Mouse (Mus musculus): ENCODE measurements around the gene Pphln1. TPM values are rescaled to one million over a fixed set of nuclear protein-coding genes. Genes with fewer than 3 reads are reported as not detected.

The Pphln1 gene
- polyA plus RNA-seq, 1 experiment from 2014 or later, result 59.0 TPM

GRCm38 (mm10) chr15:93518941-93519835 is 121.0 kb downstream of the Pphln1 start:
- Histone ChIP-seq H3K9ac (replicated peaks; ENCODE audit: low read length) (peak overlapping the region; percentile 72), H3K27me3 (ENCODE audit: control insufficient read depth, insufficient read depth, low read length) (no peaks in the 10 kb centered on the region), H3K4me3 (ENCODE audit: low read depth, low read length) (peak overlapping the region; percentile 71), H3K4me2 (ENCODE audit: low read depth, low read length) (peak overlapping the region; percentile 98), H3K36me3 (replicated peaks; ENCODE audit: control insufficient read depth, insufficient read depth, low read depth, low read length) (no peaks in the 10 kb centered on the region), H3K9me3 (replicated peaks; ENCODE audit: control insufficient read depth, low read length) (no peaks in the 10 kb centered on the region), H3K27ac (replicated peaks; ENCODE audit: low read depth, low read length) (peak overlapping the region; percentile 65), H3K4me1 (ENCODE audit: control insufficient read depth, insufficient read depth, low read length) (no peaks in the 10 kb centered on the region)
- WGBS, result under 1% methylated on average over 76 of the region's 85 CpGs
- ATAC-seq (replicated peaks; ENCODE audit: insufficient number of reproducible peaks, low FRiP score, low TSS enrichment, low read depth) (peak; percentile 82), DNase-seq (ENCODE audit: low spot score) (peak; percentile 71)

DNA sequence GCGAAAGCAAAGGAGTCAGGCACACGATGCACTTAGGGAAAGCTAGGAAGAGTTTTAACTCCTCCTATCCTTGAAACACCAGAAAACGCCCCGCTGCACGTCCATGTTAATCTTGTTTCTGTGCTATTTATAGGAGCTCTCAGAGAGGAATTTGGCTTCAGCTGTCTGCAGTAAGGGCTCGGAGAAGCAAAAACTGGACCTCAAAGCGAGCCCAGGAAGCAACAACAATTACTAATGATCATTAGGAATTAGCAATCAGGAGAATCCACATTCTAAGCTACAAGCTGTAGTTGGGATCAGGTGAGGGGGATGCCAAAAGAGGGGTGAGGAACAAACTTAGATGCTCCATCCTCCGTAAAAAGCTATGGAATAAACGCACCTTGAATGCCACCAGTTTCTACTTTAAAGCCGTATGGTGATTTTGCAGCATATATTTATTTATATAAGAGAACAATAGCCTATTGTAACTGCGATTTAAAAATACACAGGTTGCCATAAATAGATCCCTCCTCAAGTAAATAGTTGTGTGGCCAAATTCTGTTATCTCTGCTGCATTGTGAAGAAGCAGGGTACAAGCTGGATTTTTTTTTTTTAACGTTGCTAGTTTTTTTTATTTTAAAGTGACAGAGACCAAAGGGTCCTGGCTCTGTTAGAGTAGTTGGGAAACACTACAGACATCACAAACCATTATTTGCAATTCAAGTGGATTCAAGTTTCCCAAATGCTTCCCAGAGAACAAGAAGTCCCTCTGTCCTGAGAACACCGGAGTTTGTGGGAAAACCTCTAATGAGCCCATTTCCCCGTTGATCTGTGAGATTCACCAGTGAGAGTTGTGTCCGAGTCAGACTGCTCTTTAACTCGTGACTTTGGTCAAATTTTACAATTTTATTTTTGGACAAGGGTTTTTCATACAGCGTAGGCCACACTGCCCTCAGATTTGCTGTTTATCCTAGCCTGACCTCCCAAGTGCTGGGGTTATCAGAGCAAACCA is 122.0 kb downstream of the Pphln1 start:
- H3K36me3 ChIP-seq (replicated peaks; ENCODE audit: control insufficient read depth, insufficient read depth, low read depth, low read length), result no peaks in the 10 kb centered on the region
- H3K4me2 ChIP-seq (ENCODE audit: low read depth, low read length), result peak overlapping the region; percentile 98
- no peaks in the 10 kb centered on the region for H3K27me3 ChIP-seq (ENCODE audit: control insufficient read depth, insufficient read depth, low read length)
- ATAC-seq (replicated peaks; ENCODE audit: insufficient number of reproducible peaks, low FRiP score, low TSS enrichment, low read depth) (no peak), DNase-seq (ENCODE audit: low spot score) (peak; percentile 62)
- no peaks in the 10 kb centered on the region for H3K9me3 ChIP-seq (replicated peaks; ENCODE audit: control insufficient read depth, low read length)
- peak overlapping the region; percentile 71 for H3K4me3 ChIP-seq (ENCODE audit: low read depth, low read length)
- peak overlapping the region; percentile 72 for H3K9ac ChIP-seq (replicated peaks; ENCODE audit: low read length)
- H3K4me1 ChIP-seq (ENCODE audit: control insufficient read depth, insufficient read depth, low read length), result no peaks in the 10 kb centered on the region
- H3K27ac ChIP-seq (replicated peaks; ENCODE audit: low read depth, low read length), result no peak overlapping the region
- WGBS, result 4% methylated on average over 17 of the region's 17 CpGs

- H3K27me3 ChIP-seq (ENCODE audit: control insufficient read depth, insufficient read depth, low read length), result no peaks in the 10 kb centered on the region
- H3K4me1 ChIP-seq (ENCODE audit: control insufficient read depth, insufficient read depth, low read length), result no peaks in the 10 kb centered on the region
- ATAC-seq (replicated peaks; ENCODE audit: insufficient number of reproducible peaks, low FRiP score, low TSS enrichment, low read depth), result no peak
- 32% methylated on average over 11 of the region's 11 CpGs for WGBS
- no peak overlapping the region for H3K9ac ChIP-seq (replicated peaks; ENCODE audit: low read length)
- no peak overlapping the region for H3K4me2 ChIP-seq (ENCODE audit: low read depth, low read length)
- no peaks in the 10 kb centered on the region for H3K9me3 ChIP-seq (replicated peaks; ENCODE audit: control insufficient read depth, low read length)
- no peak overlapping the region for H3K27ac ChIP-seq (replicated peaks; ENCODE audit: low read depth, low read length)
- DNase-seq (ENCODE audit: low spot score), result no peak
- H3K36me3 ChIP-seq (replicated peaks; ENCODE audit: control insufficient read depth, insufficient read depth, low read depth, low read length), result no peaks in the 10 kb centered on the region
- no peak overlapping the region for H3K4me3 ChIP-seq (ENCODE audit: low read depth, low read length)
These were observed 123.1 kb downstream of the Pphln1 start for GRCm38 (mm10) chr15:93521088-93521786.

DNA sequence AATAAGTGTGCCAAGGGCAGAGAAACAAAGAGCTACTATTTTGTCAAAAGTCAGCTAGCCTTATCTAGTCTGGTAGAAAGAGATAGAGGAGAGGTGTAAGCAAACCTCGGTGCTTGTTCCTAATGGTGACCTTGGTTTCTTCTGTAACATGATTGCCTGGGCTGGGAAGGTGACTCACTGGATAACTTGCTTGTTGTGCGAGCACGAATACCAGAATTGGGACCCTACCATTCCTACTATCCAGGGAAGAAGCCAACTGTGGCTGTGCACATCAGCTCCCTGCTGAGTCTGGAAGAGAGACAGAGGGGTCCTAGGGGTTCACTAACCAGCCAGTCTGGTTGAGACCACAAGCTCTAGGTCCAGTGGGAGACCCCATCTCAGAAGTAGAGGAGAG is 123.6 kb downstream of the Pphln1 start:
- Histone ChIP-seq H3K27ac (replicated peaks; ENCODE audit: low read depth, low read length) (no peak overlapping the region), H3K9me3 (replicated peaks; ENCODE audit: control insufficient read depth, low read length) (no peaks in the 10 kb centered on the region), H3K27me3 (ENCODE audit: control insufficient read depth, insufficient read depth, low read length) (no peaks in the 10 kb centered on the region), H3K9ac (replicated peaks; ENCODE audit: low read length) (no peak overlapping the region), H3K36me3 (replicated peaks; ENCODE audit: control insufficient read depth, insufficient read depth, low read depth, low read length) (no peaks in the 10 kb centered on the region), H3K4me3 (ENCODE audit: low read depth, low read length) (no peak overlapping the region), H3K4me2 (ENCODE audit: low read depth, low read length) (no peak overlapping the region), H3K4me1 (ENCODE audit: control insufficient read depth, insufficient read depth, low read length) (no peaks in the 10 kb centered on the region)
- no peak for ATAC-seq (replicated peaks; ENCODE audit: insufficient number of reproducible peaks, low FRiP score, low TSS enrichment, low read depth)
- DNase-seq (ENCODE audit: low spot score), result no peak
- 42% methylated on average over 3 of the region's 3 CpGs for WGBS

GRCm38 (mm10) chr15:93525305-93525917 is 127.3 kb downstream of the Pphln1 start:
- H3K9me3 ChIP-seq (replicated peaks; ENCODE audit: control insufficient read depth, low read length), result no peaks in the 10 kb centered on the region
- H3K9ac ChIP-seq (replicated peaks; ENCODE audit: low read length), result no peak overlapping the region
- H3K36me3 ChIP-seq (replicated peaks; ENCODE audit: control insufficient read depth, insufficient read depth, low read depth, low read length), result no peaks in the 10 kb centered on the region
- H3K4me2 ChIP-seq (ENCODE audit: low read depth, low read length), result no peak overlapping the region
- H3K27me3 ChIP-seq (ENCODE audit: control insufficient read depth, insufficient read depth, low read length), result no peaks in the 10 kb centered on the region
- ATAC-seq (replicated peaks; ENCODE audit: insufficient number of reproducible peaks, low FRiP score, low TSS enrichment, low read depth), result no peak
- WGBS, result 88% methylated on average over 5 of the region's 5 CpGs
- H3K4me1 ChIP-seq (ENCODE audit: control insufficient read depth, insufficient read depth, low read length), result no peaks in the 10 kb centered on the region
- no peak overlapping the region for H3K27ac ChIP-seq (replicated peaks; ENCODE audit: low read depth, low read length)
- DNase-seq (ENCODE audit: low spot score), result no peak
- no peak overlapping the region for H3K4me3 ChIP-seq (ENCODE audit: low read depth, low read length)

DNA sequence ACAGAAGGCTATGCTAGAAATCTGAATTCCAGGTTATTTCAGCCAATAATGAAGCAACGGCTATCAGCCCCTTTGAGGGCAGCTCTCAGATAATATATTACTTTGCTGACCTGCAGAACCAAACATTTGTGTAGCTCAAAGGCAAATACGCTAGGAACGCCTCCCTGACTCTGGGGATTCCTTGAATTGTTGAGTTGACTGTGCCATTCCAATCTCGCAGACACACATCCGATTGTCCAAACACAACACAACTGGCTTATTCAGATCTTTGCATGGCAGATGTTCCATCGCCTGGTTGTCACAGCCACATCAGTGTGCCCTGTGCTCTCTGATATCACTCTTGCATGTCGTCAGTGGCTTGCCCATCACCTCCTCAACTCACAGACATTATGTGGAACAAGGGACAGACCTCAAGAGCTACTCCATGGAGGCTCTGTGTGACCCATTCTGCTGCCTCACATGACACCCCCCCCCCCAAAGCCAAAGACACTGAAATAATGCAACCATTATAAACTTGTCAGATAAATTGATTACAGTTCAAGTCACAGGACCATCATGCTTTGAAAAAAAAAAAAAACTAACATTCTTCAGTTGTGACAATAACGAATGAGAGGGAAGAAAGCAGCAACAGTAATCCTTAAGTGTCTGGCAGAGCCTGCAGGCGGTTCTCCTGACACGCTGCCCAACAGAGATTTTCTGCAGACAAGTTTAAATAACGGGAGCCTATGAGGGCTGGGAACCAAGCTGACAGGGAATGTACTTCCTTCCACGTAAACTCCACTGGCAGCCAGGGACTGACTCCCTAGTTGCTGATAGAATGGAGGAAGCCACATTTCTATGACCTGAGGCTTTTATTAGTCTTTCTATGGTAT is 131.9 kb downstream of the Pphln1 start:
- no peak overlapping the region for H3K4me3 ChIP-seq (ENCODE audit: low read depth, low read length)
- DNase-seq (ENCODE audit: low spot score) (no peak), ATAC-seq (replicated peaks; ENCODE audit: insufficient number of reproducible peaks, low FRiP score, low TSS enrichment, low read depth) (no peak)
- no peaks in the 10 kb centered on the region; the same call in 1 of the 2 replicates for H3K4me1 ChIP-seq (ENCODE audit: control insufficient read depth, insufficient read depth, low read length)
- no peak overlapping the region for H3K9ac ChIP-seq (replicated peaks; ENCODE audit: low read length)
- H3K4me2 ChIP-seq (ENCODE audit: low read depth, low read length), result no peak overlapping the region
- no peaks in the 10 kb centered on the region for H3K36me3 ChIP-seq (replicated peaks; ENCODE audit: control insufficient read depth, insufficient read depth, low read depth, low read length)
- WGBS, result 53% methylated on average over 12 of the region's 12 CpGs
- H3K27ac ChIP-seq (replicated peaks; ENCODE audit: low read depth, low read length), result no peak overlapping the region
- no peaks in the 10 kb centered on the region for H3K27me3 ChIP-seq (ENCODE audit: control insufficient read depth, insufficient read depth, low read length)
- no peaks in the 10 kb centered on the region for H3K9me3 ChIP-seq (replicated peaks; ENCODE audit: control insufficient read depth, low read length)

DNA sequence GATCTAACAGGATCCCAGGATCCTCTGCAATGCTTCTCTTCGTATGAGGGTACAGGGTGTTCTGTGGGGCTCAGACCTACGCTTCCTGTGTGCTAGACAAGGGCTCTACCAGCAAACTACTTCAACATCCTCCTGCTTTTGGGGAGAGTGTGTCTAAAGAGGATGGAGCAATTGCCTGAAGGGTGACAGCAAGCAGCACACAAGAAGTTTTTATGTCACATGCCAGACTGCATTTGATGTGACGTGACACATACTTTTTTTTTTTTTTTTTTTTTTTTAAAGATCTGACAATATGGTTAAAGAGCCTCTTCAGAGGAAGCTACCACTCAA is 132.5 kb downstream of the Pphln1 start:
- 72% methylated on average over 3 of the region's 3 CpGs for WGBS
- H3K27me3 ChIP-seq (ENCODE audit: control insufficient read depth, insufficient read depth, low read length), result no peaks in the 10 kb centered on the region
- no peak for ATAC-seq (replicated peaks; ENCODE audit: insufficient number of reproducible peaks, low FRiP score, low TSS enrichment, low read depth)

More for the DNA sequence above, 132.5 kb downstream of the Pphln1 start:
- Histone ChIP-seq H3K4me1 (ENCODE audit: control insufficient read depth, insufficient read depth, low read length) (no peaks in the 10 kb centered on the region; the same call in 1 of the 2 replicates), H3K4me3 (ENCODE audit: low read depth, low read length) (no peak overlapping the region), H3K36me3 (replicated peaks; ENCODE audit: control insufficient read depth, insufficient read depth, low read depth, low read length) (no peaks in the 10 kb centered on the region), H3K9ac (replicated peaks; ENCODE audit: low read length) (no peak overlapping the region), H3K9me3 (replicated peaks; ENCODE audit: control insufficient read depth, low read length) (no peaks in the 10 kb centered on the region), H3K27ac (replicated peaks; ENCODE audit: low read depth, low read length) (no peak overlapping the region), H3K4me2 (ENCODE audit: low read depth, low read length) (no peak overlapping the region)
- no peak for DNase-seq (ENCODE audit: low spot score)

Measured in embryonic facial prominence, embryonic 11.5 days (tissue).